Mouse (Mus musculus) midbrain, embryonic 12.5 days (tissue): ENCODE measurements around the gene Sycp3. TPM values are rescaled to one million over a fixed set of nuclear protein-coding genes. Genes with fewer than 3 reads are reported as not detected.

ENCODE experiments used
- polyA plus RNA-seq: library from polyadenylated mRNA; unstranded; fragments of >200 nt; fragmentation: Nextera tagmentation; extraction: Ambion mirVana; gene quantifications from 2 replicates; pipeline ENCODE4 v1.2.1, GENCODE M21; 2016

Sycp3 gene
- polyA plus RNA-seq, 1 experiment from 2014 or later, result not detected

Other genes starting within 250 kb of the Sycp3 start
- 0.80 and 0.84 TPM in 2 replicates for gene Dram1, start 80.5 kb upstream of the Sycp3 start, polyA plus RNA-seq
- 12.2 and 13.5 TPM in 2 replicates for gene Gnptab, start 80.4 kb upstream of the Sycp3 start, polyA plus RNA-seq
- gene Chpt1, start 44.5 kb downstream of the Sycp3 start, polyA plus RNA-seq, result 15.5 and 16.4 TPM in 2 replicates
- gene Mybpc1, start 145.6 kb downstream of the Sycp3 start, polyA plus RNA-seq, result 1.9 and 2.1 TPM in 2 replicates
- not detected in 2 replicates for gene Spic, start 225.4 kb downstream of the Sycp3 start, polyA plus RNA-seq